Mouse (Mus musculus) G1E-ER4 (cell line): Measurements from ENCODE around the gene Gm49380. TPM values are rescaled to one million over a fixed set of nuclear protein-coding genes. Genes with fewer than 3 reads are reported as not detected.

Source experiments
- GATA1 ChIP-seq: IDR thresholded peaks from one replicate; pipeline ENCODE4 v1.8.0; 2012; ENCODE audit warnings: low read length, inconsistent platforms
- polyA plus RNA-seq: library from polyadenylated mRNA; stranded (reverse); fragments of >175 nt; gene quantifications from 2 replicates; pipeline ENCODE4 v1.2.3, GENCODE M21; 2012

The Gm49380 gene
- polyA plus RNA-seq, 1 experiment, result not detected

- TF ChIP-seq GATA1, result no peak
Observed at GRCm38 (mm10) chr9:44130581-44131275, 17.4 kb upstream of the Gm49380 start.

DNA sequence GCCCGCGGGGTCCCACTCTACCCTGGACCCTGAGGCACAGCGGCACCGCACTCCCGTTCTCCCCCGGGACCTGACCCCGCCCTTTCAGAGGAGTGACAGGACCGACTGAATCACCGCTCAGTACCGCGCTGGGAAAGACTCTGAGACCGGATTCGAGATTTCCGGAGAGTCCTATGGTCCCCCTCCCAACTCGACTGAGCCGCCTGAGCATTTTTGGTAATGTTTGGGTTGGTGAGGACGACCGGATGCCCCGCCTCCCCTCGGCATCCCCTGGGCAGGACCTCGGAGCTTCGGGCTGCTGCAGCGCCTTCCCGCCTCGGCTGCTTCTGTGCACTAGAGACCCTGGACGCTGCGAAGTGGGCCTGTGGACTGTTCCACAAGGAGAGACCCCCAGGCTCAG lies 16.7 kb upstream of the Gm49380 start:
- TF ChIP-seq GATA1, result no peak

DNA sequence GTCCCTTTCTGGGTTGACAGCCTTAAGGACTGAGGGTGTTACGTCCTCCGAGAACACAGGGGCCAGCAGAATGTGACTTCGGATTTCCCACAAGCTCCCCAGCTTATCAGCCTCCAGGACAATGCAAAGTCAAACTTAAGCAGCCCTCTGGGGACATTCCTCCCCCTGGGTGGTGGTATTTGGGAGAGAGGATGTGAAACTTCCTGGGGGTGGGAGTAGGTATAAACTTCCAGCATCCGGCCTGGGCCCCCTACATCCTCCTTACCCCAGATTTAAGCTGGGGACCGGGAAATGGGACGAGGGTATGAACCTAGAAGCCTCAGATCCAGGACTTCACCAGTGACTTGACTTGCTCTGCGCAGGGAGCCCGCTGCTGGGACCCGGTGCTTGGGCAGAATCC lies 16.3 kb upstream of the Gm49380 start:
- no peak for TF ChIP-seq GATA1

- TF ChIP-seq GATA1, result no peak
Observed at GRCm38 (mm10) chr9:44127351-44127801, 14.1 kb upstream of the Gm49380 start.

DNA sequence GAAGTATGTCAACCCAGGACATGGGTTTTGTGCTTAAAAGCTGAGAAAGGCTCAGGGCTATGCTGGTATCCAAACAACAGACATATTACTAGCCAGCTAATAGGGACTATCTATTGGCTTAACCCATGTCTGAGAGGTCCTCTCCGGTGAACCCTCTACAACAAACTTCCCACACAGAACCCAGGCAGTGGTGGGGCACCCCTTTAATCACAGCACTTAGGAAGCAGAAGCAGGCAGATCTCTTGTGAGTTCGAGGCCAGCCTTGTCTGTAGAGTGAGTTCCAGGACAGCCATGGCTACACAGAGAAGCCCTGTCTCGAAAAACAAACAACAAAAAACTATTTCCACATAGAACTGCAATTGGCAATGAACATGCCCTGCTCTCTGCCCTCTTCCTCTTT lies 13.4 kb upstream of the Gm49380 start:
- TF ChIP-seq GATA1, result no peak

DNA sequence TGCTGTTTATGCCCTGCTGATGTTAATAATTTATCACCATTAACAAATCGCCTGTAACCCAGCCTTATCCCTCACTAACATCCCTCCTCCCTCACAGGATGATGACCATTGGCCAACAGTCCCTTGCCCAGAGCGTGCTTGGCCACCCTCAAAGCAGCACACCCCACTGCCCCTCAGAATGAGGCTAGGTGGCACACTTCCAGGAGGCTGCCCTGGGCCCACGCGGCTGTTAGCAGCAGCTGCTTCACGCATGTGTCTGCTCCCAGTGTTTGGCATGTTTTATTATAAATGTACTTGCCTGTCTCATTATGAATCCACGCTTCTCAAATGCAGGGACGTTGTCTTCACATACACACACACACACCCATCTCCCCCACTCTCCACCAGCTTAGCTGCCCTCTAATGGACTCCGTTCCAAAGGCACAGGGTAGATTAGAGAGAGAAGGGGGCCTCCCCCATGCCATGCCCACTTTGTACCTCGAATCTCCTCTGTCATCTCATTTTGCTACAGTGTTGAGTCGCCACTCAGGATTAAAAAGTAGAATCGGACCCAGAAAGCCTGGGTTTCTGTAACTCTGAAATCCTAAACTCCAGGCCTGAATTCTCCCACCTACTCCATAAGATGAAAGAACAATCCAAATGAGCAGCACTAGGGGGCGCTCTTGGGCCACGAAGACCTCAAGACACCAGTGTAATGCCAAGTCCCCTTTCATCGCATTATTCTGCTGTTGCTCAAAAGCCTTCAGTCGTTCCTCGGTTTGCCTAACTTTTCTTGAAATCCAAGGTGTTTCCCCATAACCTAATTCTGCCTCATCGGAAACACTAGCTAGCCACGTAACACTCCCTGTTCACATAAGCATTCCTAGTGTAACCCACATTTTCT lies 12.5 kb upstream of the Gm49380 start:
- no peak for TF ChIP-seq GATA1

- TF ChIP-seq GATA1, result no peak
Observed at GRCm38 (mm10) chr9:44125026-44125425, 11.7 kb upstream of the Gm49380 start.

GRCm38 (mm10) chr9:44124317-44124716 lies 11.0 kb upstream of the Gm49380 start:
- no peak for TF ChIP-seq GATA1

GRCm38 (mm10) chr9:44119948-44120465 lies 6.7 kb upstream of the Gm49380 start:
- TF ChIP-seq GATA1, result no peak

- no peak for TF ChIP-seq GATA1
Observed at GRCm38 (mm10) chr9:44119011-44119410, 5.7 kb upstream of the Gm49380 start.

DNA sequence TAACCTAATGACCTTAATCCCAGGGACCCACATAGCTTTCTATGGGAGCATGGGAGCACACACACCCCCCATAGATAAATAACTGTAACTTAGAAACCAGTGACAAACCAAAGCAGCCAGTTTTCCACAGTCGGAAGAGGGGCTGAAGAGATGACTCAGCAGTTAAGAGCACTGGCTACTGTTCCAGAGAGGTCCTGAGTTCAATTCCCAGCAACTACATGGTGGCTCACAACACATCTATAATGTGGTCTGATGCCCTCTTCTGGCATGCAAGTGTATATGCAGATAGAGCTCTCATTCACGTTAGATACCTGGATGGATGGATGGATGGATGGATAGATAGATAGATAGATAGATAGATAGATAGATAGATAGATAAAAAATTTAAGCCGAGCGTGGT lies 2.9 kb upstream of the Gm49380 start:
- TF ChIP-seq GATA1, result no peak

- TF ChIP-seq GATA1, result no peak
Observed at GRCm38 (mm10) chr9:44115599-44115998, 2.3 kb upstream of the Gm49380 start.

DNA sequence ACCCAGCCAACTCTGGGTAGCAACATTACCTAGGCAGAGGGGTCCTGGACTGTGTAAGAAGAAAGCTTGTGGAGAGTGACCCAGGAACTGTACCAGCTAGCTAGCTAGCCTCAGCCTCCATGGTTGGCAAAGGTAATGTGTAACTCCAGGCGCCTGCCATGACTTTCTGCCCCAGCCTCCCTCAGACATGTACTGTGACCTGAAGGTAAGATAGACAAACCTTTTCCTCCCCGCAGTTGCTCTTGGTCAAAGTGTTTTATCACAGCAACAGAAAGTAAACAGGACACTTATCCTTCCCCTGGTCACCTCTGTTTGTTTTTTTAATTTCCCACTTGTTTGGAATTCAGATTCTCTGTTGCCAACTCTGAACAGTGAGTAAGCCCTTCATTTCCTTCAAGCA lies 1.2 kb upstream of the Gm49380 start:
- no peak for TF ChIP-seq GATA1

DNA sequence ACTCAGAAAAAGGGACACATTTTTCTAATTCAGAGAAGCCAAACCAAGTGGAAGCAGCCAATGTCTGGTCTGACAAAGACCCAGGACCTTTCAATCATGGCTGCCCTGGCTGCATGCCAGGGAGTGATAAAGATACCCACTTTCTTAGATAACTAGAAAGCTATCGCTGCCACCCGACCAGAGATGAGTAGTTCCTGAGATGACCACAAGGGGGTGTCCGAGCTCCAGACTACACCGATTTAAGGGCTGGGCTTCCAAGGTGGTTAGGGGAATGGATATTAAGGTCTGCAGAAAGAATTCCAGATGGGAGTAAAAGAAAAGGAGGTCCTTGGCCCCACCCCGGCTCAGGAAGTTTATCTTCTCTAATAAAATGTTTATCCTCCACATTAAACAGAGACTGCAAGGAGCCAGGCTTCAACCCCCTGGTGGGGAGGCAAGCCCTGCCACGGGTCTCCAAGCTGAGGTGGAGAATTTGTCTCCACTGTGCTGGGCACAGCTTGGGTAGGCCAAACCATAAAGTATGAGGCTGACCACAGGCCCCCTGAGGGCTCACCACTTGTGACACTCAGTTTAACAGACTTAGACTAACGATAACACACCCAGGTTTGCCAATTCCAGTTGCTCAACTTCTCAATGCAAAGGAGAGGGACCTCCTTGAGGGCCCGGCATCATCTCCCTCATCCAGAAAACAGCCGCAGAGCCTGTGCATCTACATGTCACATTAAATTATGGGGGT lies 3.8 kb downstream of the Gm49380 start:
- TF ChIP-seq GATA1, result no peak

DNA sequence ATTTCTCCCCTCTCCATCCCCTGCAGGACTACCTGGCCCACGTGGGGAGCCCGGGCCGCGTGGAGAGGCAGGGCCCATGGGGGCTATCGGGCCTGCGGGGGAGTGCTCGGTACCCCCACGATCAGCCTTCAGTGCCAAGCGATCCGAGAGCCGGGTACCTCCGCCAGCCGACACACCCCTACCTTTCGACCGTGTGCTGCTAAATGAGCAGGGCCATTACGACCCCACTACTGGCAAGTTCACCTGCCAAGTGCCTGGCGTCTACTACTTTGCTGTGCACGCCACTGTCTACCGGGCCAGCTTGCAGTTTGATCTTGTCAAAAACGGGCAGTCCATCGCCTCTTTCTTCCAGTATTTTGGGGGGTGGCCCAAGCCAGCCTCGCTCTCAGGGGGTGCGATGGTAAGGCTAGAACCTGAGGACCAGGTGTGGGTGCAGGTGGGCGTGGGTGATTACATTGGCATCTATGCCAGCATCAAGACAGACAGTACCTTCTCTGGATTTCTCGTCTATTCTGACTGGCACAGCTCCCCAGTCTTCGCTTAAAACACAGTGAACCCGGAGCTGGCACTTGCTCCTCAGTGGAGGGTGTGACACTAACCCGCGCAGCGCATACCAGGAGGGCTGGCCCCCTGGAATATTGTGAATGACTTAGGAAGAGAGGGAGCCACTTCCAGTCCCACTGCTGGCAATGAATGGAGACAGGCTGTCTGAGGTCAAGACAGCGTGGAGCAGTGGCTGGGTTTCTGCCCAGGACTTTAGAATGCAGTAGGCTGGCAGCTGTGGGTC lies 4.8 kb downstream of the Gm49380 start:
- no peak for TF ChIP-seq GATA1
